Mouse (Mus musculus): ENCODE measurements at regions not wholly inside any gene's neighbourhood (a gene's known extent, or its start where the extent isn't known, plus 50 kb on each side); places are given as distances from the start of the nearest gene placed in this dataset.

DNA sequence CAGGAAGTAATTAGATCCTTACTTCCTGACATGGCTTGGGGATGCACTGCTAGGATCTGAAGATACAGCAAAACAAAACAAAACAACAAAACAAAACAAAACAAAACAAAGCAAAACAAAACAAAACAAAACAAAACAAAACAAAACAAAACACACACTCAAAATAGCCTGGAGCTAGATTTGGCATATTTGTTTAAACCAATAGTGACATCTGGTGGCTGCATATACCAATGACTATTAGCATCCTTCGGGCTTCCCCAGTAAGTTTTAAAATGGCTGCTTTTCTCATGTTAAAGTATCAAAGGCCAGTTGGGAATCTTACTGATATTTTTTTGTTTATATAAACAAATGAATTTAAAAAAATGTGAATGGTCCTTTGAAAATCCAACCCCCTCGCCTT lies 52.9 kb upstream of the Ica1 start:
- WGBS: 51% methylated on average over 2 of the region's 2 CpGs
- ATAC-seq (ENCODE audit: low FRiP score) (no peak), DNase-seq (ENCODE audit: low spot score) (peak; percentile 50)
- Histone ChIP-seq H3K27me3 (ENCODE audit: control insufficient read depth, insufficient read depth, low read length) (no peaks in the 10 kb centered on the region), H3K9me3 (ENCODE audit: control insufficient read depth, low read length) (no peaks in the 10 kb centered on the region), H3K36me3 (ENCODE audit: control insufficient read depth, insufficient read depth, low read length) (no peaks in the 10 kb centered on the region), H3K4me3 (ENCODE audit: low read depth, low read length) (no peak overlapping the region), H3K4me2 (replicated peaks; ENCODE audit: low read depth, low read length) (no peak overlapping the region), H3K9ac (ENCODE audit: low read depth, low read length) (no peak overlapping the region), H3K27ac (ENCODE audit: low read depth, low read length) (no peak overlapping the region), H3K4me1 (replicated peaks; ENCODE audit: control insufficient read depth, insufficient read depth, low read length) (no peaks in the 10 kb centered on the region)

DNA sequence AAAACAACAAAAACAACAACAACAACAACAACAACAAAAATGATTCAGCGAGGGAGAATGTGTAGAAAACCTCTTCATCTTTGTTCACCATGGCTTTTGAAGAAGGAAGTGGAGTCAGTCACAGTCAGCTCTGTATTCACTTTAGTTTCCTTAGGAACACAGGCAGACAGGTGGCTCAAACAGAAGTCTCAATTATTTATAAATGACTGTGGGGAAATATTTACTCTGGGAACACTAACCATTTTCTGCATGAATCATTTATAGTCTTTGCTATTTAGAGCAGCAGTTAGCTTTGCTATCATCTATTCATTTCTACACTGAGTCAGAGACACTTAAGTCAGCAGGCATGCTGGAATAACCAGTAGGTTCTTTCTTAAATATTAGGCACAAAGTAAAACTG lies 54.6 kb upstream of the Ica1 start:
- Histone ChIP-seq H3K27me3 (ENCODE audit: control insufficient read depth, insufficient read depth, low read length) (no peaks in the 10 kb centered on the region), H3K4me1 (replicated peaks; ENCODE audit: control insufficient read depth, insufficient read depth, low read length) (no peaks in the 10 kb centered on the region), H3K9ac (ENCODE audit: low read depth, low read length) (no peak overlapping the region), H3K4me2 (replicated peaks; ENCODE audit: low read depth, low read length) (no peak overlapping the region), H3K9me3 (ENCODE audit: control insufficient read depth, low read length) (no peaks in the 10 kb centered on the region), H3K36me3 (ENCODE audit: control insufficient read depth, insufficient read depth, low read length) (no peaks in the 10 kb centered on the region), H3K27ac (ENCODE audit: low read depth, low read length) (no peak overlapping the region), H3K4me3 (ENCODE audit: low read depth, low read length) (no peak overlapping the region)
- WGBS: 82% methylated on average over 1 of the region's 1 CpGs
- no peak for ATAC-seq (ENCODE audit: low FRiP score)
- DNase-seq (ENCODE audit: low spot score): no peak

- WGBS: 80% methylated on average over 5 of the region's 5 CpGs
- no peak for DNase-seq (ENCODE audit: low spot score)
- no peak for ATAC-seq (ENCODE audit: low FRiP score)
Observed at GRCm38 (mm10) chr6:8853657-8854056, 75.4 kb upstream of the Ica1 start.

DNA sequence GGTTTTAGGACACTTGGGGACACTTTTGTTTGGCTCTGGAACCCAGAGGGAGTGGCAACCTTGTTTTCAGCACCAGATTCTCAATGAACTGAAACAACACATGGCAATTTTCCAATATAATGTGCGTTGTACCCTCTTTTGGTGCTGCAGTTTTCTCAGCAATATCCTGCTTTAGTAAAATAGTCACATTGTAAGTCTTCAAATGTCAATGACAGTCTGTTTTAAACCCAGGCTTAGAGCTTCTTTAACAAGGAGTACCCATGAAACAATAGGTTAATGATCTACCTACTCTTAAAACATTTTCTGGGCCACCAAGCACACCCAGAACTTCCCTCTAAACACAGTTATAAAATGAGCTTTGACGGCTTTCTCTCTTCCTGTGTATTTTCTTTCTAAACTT lies 82.3 kb upstream of the Ica1 start:
- no peak for ATAC-seq (ENCODE audit: low FRiP score)
- Histone ChIP-seq H3K9me3 (ENCODE audit: control insufficient read depth, low read length) (no peaks in the 10 kb centered on the region), H3K36me3 (ENCODE audit: control insufficient read depth, insufficient read depth, low read length) (no peaks in the 10 kb centered on the region), H3K27ac (ENCODE audit: low read depth, low read length) (no peak overlapping the region), H3K4me3 (ENCODE audit: low read depth, low read length) (no peak overlapping the region), H3K9ac (ENCODE audit: low read depth, low read length) (no peak overlapping the region), H3K4me2 (replicated peaks; ENCODE audit: low read depth, low read length) (no peak overlapping the region), H3K4me1 (replicated peaks; ENCODE audit: control insufficient read depth, insufficient read depth, low read length) (no peaks in the 10 kb centered on the region), H3K27me3 (ENCODE audit: control insufficient read depth, insufficient read depth, low read length) (no peaks in the 10 kb centered on the region)
- 75% methylated on average over 2 of the region's 2 CpGs for WGBS
- no peak for DNase-seq (ENCODE audit: low spot score)

More at GRCm38 (mm10) chr6:8853657-8854056, 75.4 kb upstream of the Ica1 start:
- no peaks in the 10 kb centered on the region for H3K9me3 ChIP-seq (ENCODE audit: control insufficient read depth, low read length)
- no peaks in the 10 kb centered on the region for H3K4me1 ChIP-seq (replicated peaks; ENCODE audit: control insufficient read depth, insufficient read depth, low read length)
- H3K9ac ChIP-seq (ENCODE audit: low read depth, low read length): no peak overlapping the region
- no peaks in the 10 kb centered on the region for H3K27me3 ChIP-seq (ENCODE audit: control insufficient read depth, insufficient read depth, low read length)
- no peak overlapping the region for H3K4me2 ChIP-seq (replicated peaks; ENCODE audit: low read depth, low read length)
- H3K4me3 ChIP-seq (ENCODE audit: low read depth, low read length): no peak overlapping the region
- no peak overlapping the region for H3K27ac ChIP-seq (ENCODE audit: low read depth, low read length)
- H3K36me3 ChIP-seq (ENCODE audit: control insufficient read depth, insufficient read depth, low read length): no peaks in the 10 kb centered on the region

GRCm38 (mm10) chr6:8863843-8864620 lies 84.2 kb upstream of the Nxph1 start:
- ATAC-seq (ENCODE audit: low FRiP score): no peak
- H3K4me2 ChIP-seq (replicated peaks; ENCODE audit: low read depth, low read length): no peak overlapping the region
- H3K27ac ChIP-seq (ENCODE audit: low read depth, low read length): no peak overlapping the region
- no peaks in the 10 kb centered on the region for H3K4me1 ChIP-seq (replicated peaks; ENCODE audit: control insufficient read depth, insufficient read depth, low read length)
- H3K4me3 ChIP-seq (ENCODE audit: low read depth, low read length): no peak overlapping the region
- DNase-seq (ENCODE audit: low spot score): no peak
- no peak overlapping the region for H3K9ac ChIP-seq (ENCODE audit: low read depth, low read length)
- no peaks in the 10 kb centered on the region for H3K27me3 ChIP-seq (ENCODE audit: control insufficient read depth, insufficient read depth, low read length)
- WGBS: 51% methylated on average over 8 of the region's 8 CpGs
- H3K9me3 ChIP-seq (ENCODE audit: control insufficient read depth, low read length): no peaks in the 10 kb centered on the region
- no peaks in the 10 kb centered on the region for H3K36me3 ChIP-seq (ENCODE audit: control insufficient read depth, insufficient read depth, low read length)

- Histone ChIP-seq H3K27ac (ENCODE audit: low read depth, low read length) (peak overlapping the region; percentile 60; the same call in 1 of the 2 replicates), H3K9me3 (ENCODE audit: control insufficient read depth, low read length) (no peaks in the 10 kb centered on the region), H3K36me3 (ENCODE audit: control insufficient read depth, insufficient read depth, low read length) (no peaks in the 10 kb centered on the region), H3K4me1 (replicated peaks; ENCODE audit: control insufficient read depth, insufficient read depth, low read length) (no peaks in the 10 kb centered on the region), H3K27me3 (ENCODE audit: control insufficient read depth, insufficient read depth, low read length) (no peaks in the 10 kb centered on the region), H3K9ac (ENCODE audit: low read depth, low read length) (0 out of 2 replicates have a peak overlapping the region, but pooled peaks have one; percentile 11), H3K4me2 (replicated peaks; ENCODE audit: low read depth, low read length) (no peak overlapping the region), H3K4me3 (ENCODE audit: low read depth, low read length) (no peak overlapping the region)
- DNase-seq (ENCODE audit: low spot score): no peak
- WGBS: 49% methylated on average over 11 of the region's 11 CpGs
- ATAC-seq (ENCODE audit: low FRiP score): no peak
Observed at GRCm38 (mm10) chr6:8877373-8878070, 70.7 kb upstream of the Nxph1 start.

GRCm38 (mm10) chr6:8893665-8894064 lies 54.6 kb upstream of the Nxph1 start:
- ATAC-seq (ENCODE audit: low FRiP score) (no peak), DNase-seq (ENCODE audit: low spot score) (no peak)
- H3K27me3 ChIP-seq (ENCODE audit: control insufficient read depth, insufficient read depth, low read length): no peaks in the 10 kb centered on the region
- H3K9me3 ChIP-seq (ENCODE audit: control insufficient read depth, low read length): no peaks in the 10 kb centered on the region
- H3K4me1 ChIP-seq (replicated peaks; ENCODE audit: control insufficient read depth, insufficient read depth, low read length): no peaks in the 10 kb centered on the region
- no peak overlapping the region for H3K27ac ChIP-seq (ENCODE audit: low read depth, low read length)
- H3K9ac ChIP-seq (ENCODE audit: low read depth, low read length): no peak overlapping the region
- 78% methylated on average over 4 of the region's 4 CpGs for WGBS
- H3K4me2 ChIP-seq (replicated peaks; ENCODE audit: low read depth, low read length): no peak overlapping the region
- no peak overlapping the region for H3K4me3 ChIP-seq (ENCODE audit: low read depth, low read length)
- no peaks in the 10 kb centered on the region for H3K36me3 ChIP-seq (ENCODE audit: control insufficient read depth, insufficient read depth, low read length)

DNA sequence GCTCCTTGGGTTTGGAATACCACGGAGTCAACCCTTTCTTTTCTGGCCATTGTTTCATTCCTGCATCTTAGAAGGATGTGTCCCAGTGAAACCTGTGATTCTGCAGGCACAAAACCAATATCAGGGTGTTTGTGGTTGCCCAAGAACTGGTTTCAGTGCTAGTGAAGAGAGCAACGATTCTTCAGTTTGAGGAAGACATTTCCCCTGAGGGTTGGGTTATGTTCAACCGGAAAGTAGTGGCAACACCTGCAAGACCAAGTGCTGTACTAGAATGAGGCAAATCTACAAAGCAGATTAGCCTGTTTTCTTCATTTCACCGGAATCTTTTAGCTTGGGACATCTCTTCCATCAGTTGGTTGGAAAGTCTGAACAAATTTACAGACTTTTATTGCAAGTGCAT lies 52.1 kb upstream of the Nxph1 start:
- Histone ChIP-seq H3K9me3 (ENCODE audit: control insufficient read depth, low read length) (no peaks in the 10 kb centered on the region), H3K27me3 (ENCODE audit: control insufficient read depth, insufficient read depth, low read length) (no peaks in the 10 kb centered on the region), H3K4me3 (ENCODE audit: low read depth, low read length) (no peak overlapping the region), H3K36me3 (ENCODE audit: control insufficient read depth, insufficient read depth, low read length) (no peaks in the 10 kb centered on the region), H3K4me1 (replicated peaks; ENCODE audit: control insufficient read depth, insufficient read depth, low read length) (no peaks in the 10 kb centered on the region), H3K4me2 (replicated peaks; ENCODE audit: low read depth, low read length) (no peak overlapping the region), H3K27ac (ENCODE audit: low read depth, low read length) (no peak overlapping the region), H3K9ac (ENCODE audit: low read depth, low read length) (no peak overlapping the region)
- 86% methylated on average over 4 of the region's 4 CpGs for WGBS
- ATAC-seq (ENCODE audit: low FRiP score) (no peak), DNase-seq (ENCODE audit: low spot score) (no peak)

- ATAC-seq (ENCODE audit: low FRiP score) (peak; percentile 69), DNase-seq (ENCODE audit: low spot score) (peak; percentile 15)
- 49% methylated on average over 5 of the region's 5 CpGs for WGBS
- no peak overlapping the region for H3K9ac ChIP-seq (ENCODE audit: low read depth, low read length)
- H3K4me3 ChIP-seq (ENCODE audit: low read depth, low read length): no peak overlapping the region
- H3K27me3 ChIP-seq (ENCODE audit: control insufficient read depth, insufficient read depth, low read length): no peaks in the 10 kb centered on the region
- H3K36me3 ChIP-seq (ENCODE audit: control insufficient read depth, insufficient read depth, low read length): no peaks in the 10 kb centered on the region
- H3K4me1 ChIP-seq (replicated peaks; ENCODE audit: control insufficient read depth, insufficient read depth, low read length): no peaks in the 10 kb centered on the region
- peak overlapping the region; percentile 32 for H3K27ac ChIP-seq (ENCODE audit: low read depth, low read length)
- no peak overlapping the region for H3K4me2 ChIP-seq (replicated peaks; ENCODE audit: low read depth, low read length)
- H3K9me3 ChIP-seq (ENCODE audit: control insufficient read depth, low read length): no peaks in the 10 kb centered on the region
Observed at GRCm38 (mm10) chr6:8896822-8897221, 51.4 kb upstream of the Nxph1 start.
